Mouse (Mus musculus) brain, embryonic 14.5 days (tissue): ENCODE results near the gene Scn8a.

Source experiments
- CTCF ChIP-seq: fragments of 200-500 bp; IDR thresholded peaks from 2 replicates; pipeline ENCODE4 v1.5.1; 2012; ENCODE audit warnings: inconsistent platforms, mild to moderate bottlenecking, moderate library complexity, borderline replicate concordance; ENCODE audit not compliant: insufficient read depth, insufficient read length; ENCODE audit errors: extremely low read depth
- POLR2A ChIP-seq: fragments of 200-500 bp; IDR thresholded peaks from 2 replicates; pipeline ENCODE4 v1.6.1; 2012; ENCODE audit warnings: mild to moderate bottlenecking, inconsistent platforms, borderline replicate concordance; ENCODE audit not compliant: poor library complexity, insufficient read depth, insufficient read length, severe bottlenecking; ENCODE audit errors: extremely low read depth

GRCm38 (mm10) chr15:100821824-100822223, 47.8 kb upstream of the Scn8a start:
- TF ChIP-seq CTCF (no peak), POLR2A (no peak)
